24 mouse cellular contexts compared by ENCODE assay signal in genomic region chr10:91164491-91164890, GRCm38 (mm10). TPM values are rescaled to one million over a fixed set of nuclear protein-coding genes. Genes with fewer than 3 reads are reported as not detected.
DNase-seq lines count a peak whose midpoint lies in the region; ATAC-seq and TF ChIP-seq lines count a peak whose summit lies in the region.
"Had no signal": no experiment of that assay in that cellular context is flagged by ENCODE, and none has a peak within 500 bp of the region (broad histone marks: within the 10 kb centered on the region; RNA-seq: fewer than 3 reads in every experiment).

No protein-coding gene starts in this region.

- DNase-seq in gastrocnemius, adult 2 months = peak; percentile 71
- DNase-seq in gastrocnemius, postnatal 36 days = no peak
- peak; percentile 88 for DNase-seq in heart, adult 11 months
- no peak for DNase-seq in heart, adult 8-10 months (ENCODE audit: low spot score)
- peak; percentile 37 for DNase-seq in MEL (ENCODE audit: low read depth, low spot score)
- peak; percentile 16 for DNase-seq in brain, adult 2 months (ENCODE audit: low read depth, low spot score)
- DNase-seq in thymus, postnatal 25 days = no peak
- DNase-seq: adrenal gland, adult 8-10 months; adrenal gland, postnatal 25 days; B cell, adult 2 months; cerebellum, adult 18-20 months; cerebellum, adult 9-10 months; cerebellum, postnatal 14 days; kidney, adult 2 months had no signal

- H3K36me3 ChIP-seq in MEL (ENCODE audit: control insufficient read depth in 1 of 2, insufficient read depth in 2 of 2, low read length in 2 of 2) = peaks cover 54 to 80% of the 10 kb centered on the region in 2 experiments
- H3K36me3 ChIP-seq in midbrain, embryonic 15.5 days (replicated peaks) = peaks cover 28% of the 10 kb centered on the region

- TF ChIP-seq CTCF in gastrocnemius, adult 2 months (IDR thresholded peaks at IDR 0.05) = no peak
- TF ChIP-seq CTCF in MEL (IDR thresholded peaks at IDR 0.05 in 2 of 3, conservative IDR thresholded peaks at IDR 0.05 in 1 of 3; ENCODE audit: control insufficient read depth in 1 of 3, insufficient read depth in 1 of 3, low read depth in 2 of 3, low read length in 3 of 3, poor library complexity in 1 of 3, severe bottlenecking in 1 of 3) = no peak

- intact Hi-C loops in gastrocnemius, adult 2 months (cut with DNase I) = no loop called here
- intact Hi-C loops in gastrocnemius, postnatal 36 days (cut with DNase I) = no loop called here

- no peak for TF ChIP-seq POLR2A in MEL (IDR thresholded peaks at IDR 0.05; ENCODE audit: control insufficient read depth in 1 of 2, insufficient read depth in 1 of 2, low read depth in 1 of 2, low read length in 2 of 2, poor library complexity in 1 of 2)

- H3K9ac ChIP-seq in MEL (ENCODE audit: control insufficient read depth, low read depth, low read length, poor library complexity, severe bottlenecking) = peak overlapping the region; percentile 5; the same call in 1 of the 2 replicates
- no peak overlapping the region for H3K9ac ChIP-seq in midbrain, embryonic 15.5 days
- H3K9ac ChIP-seq: forebrain, embryonic 13.5 days; hindbrain, embryonic 12.5 days; hindbrain, embryonic 15.5 days had no signal

- TF ChIP-seq EP300 in MEL (IDR thresholded peaks at IDR 0.05; ENCODE audit: low read depth in 1 of 2, low read length in 2 of 2) = no peak

- no peak for ATAC-seq in midbrain, embryonic 15.5 days (replicated peaks)
- ATAC-seq: forebrain, embryonic 13.5 days; forebrain, embryonic 16.5 days; intestine, postnatal 0 days had no signal

- H3K9me3 ChIP-seq in MEL (replicated peaks; ENCODE audit: insufficient read depth, low read length) = no peaks in the 10 kb centered on the region
- no peaks in the 10 kb centered on the region for H3K9me3 ChIP-seq in midbrain, embryonic 15.5 days
- H3K9me3 ChIP-seq: forebrain, embryonic 10.5 days; forebrain, embryonic 13.5 days; G1E; heart, embryonic 13.5 days; hindbrain, embryonic 12.5 days; hindbrain, embryonic 15.5 days had no signal

- WGBS in midbrain, embryonic 15.5 days = 85% methylated on average over 3 of the region's 3 CpGs

- H3K4me1 ChIP-seq in MEL (ENCODE audit: control insufficient read depth in 1 of 2, insufficient read depth in 2 of 2, low read length in 2 of 2) = peaks cover 47% of the 10 kb centered on the region in 2 experiments
- peaks cover 31% of the 10 kb centered on the region for H3K4me1 ChIP-seq in midbrain, embryonic 15.5 days

- H3K79me2 ChIP-seq in MEL (ENCODE audit: control insufficient read depth, insufficient read depth, low read length, poor library complexity) = peaks cover 51% of the 10 kb centered on the region

- no peak for TF ChIP-seq RAD21 in MEL (IDR thresholded peaks at IDR 0.05; ENCODE audit: low read depth, low read length)

- peak overlapping the region; percentile 96 for H3K27ac ChIP-seq in gastrocnemius, adult 2 months
- H3K27ac ChIP-seq in MEL (ENCODE audit: control insufficient read depth, low read depth, low read length) = peak overlapping the region; percentile 53
- H3K27ac ChIP-seq in midbrain, embryonic 15.5 days = no peak overlapping the region
- H3K27ac ChIP-seq: forebrain, embryonic 10.5 days; forebrain, embryonic 13.5 days; heart, embryonic 13.5 days; hindbrain, embryonic 12.5 days; hindbrain, embryonic 15.5 days had no signal

- no peak overlapping the region for H3K4me2 ChIP-seq in midbrain, embryonic 15.5 days
- H3K4me2 ChIP-seq: forebrain, embryonic 13.5 days; heart, embryonic 13.5 days; hindbrain, embryonic 12.5 days; hindbrain, embryonic 15.5 days had no signal

- no peak overlapping the region for H3K4me3 ChIP-seq in gastrocnemius, adult 2 months
- H3K4me3 ChIP-seq in MEL (ENCODE audit: control insufficient read depth in 1 of 2, insufficient read depth in 1 of 2, low read depth in 2 of 2, low read length in 2 of 2) = no peak overlapping the region
- H3K4me3 ChIP-seq in midbrain, embryonic 15.5 days = no peak overlapping the region
- H3K4me3 ChIP-seq: forebrain, embryonic 10.5 days; forebrain, embryonic 13.5 days; heart, embryonic 13.5 days; hindbrain, embryonic 12.5 days; hindbrain, embryonic 15.5 days had no signal

- H3K27me3 ChIP-seq in MEL (ENCODE audit: control insufficient read depth in 1 of 2, insufficient read depth in 2 of 2, low read length in 2 of 2) = no peaks in the 10 kb centered on the region
- no peaks in the 10 kb centered on the region for H3K27me3 ChIP-seq in midbrain, embryonic 15.5 days (replicated peaks)
- H3K27me3 ChIP-seq: CH12.LX; forebrain, embryonic 13.5 days; heart, embryonic 13.5 days; hindbrain, embryonic 12.5 days; hindbrain, embryonic 15.5 days had no signal

TF ChIP-seq in MEL, 35 proteins besides CTCF, POLR2A, EP300 and RAD21:
- no peak for TF ChIP-seq ZMIZ1 (IDR thresholded peaks at IDR 0.05; ENCODE audit: low read depth, low read length)
- no peak for TF ChIP-seq BHLHE40 (IDR thresholded peaks at IDR 0.05; ENCODE audit: borderline replicate concordance, low read depth, low read length)
- no peak for TF ChIP-seq MYC (IDR thresholded peaks at IDR 0.05; ENCODE audit: low read depth, low read length)
- no peak for TF ChIP-seq TCF12 (IDR thresholded peaks at IDR 0.05; ENCODE audit: low read depth, low read length)
- TF ChIP-seq KAT2A (conservative IDR thresholded peaks at IDR 0.05; ENCODE audit: low read depth, low read length) = no peak
- peak; percentile 84 for TF ChIP-seq MXI1 (IDR thresholded peaks at IDR 0.05; ENCODE audit: low read depth, low read length)
- TF ChIP-seq ZKSCAN1 (IDR thresholded peaks at IDR 0.05; ENCODE audit: low read depth, low read length) = no peak
- no peak for TF ChIP-seq RCOR1 (IDR thresholded peaks at IDR 0.05; ENCODE audit: low read depth, low read length)
- no peak for TF ChIP-seq JUND (IDR thresholded peaks at IDR 0.05; ENCODE audit: low read depth, low read length)
- TF ChIP-seq CHD1 (IDR thresholded peaks at IDR 0.05; ENCODE audit: low read depth, low read length) = no peak
- TF ChIP-seq MAFK (IDR thresholded peaks at IDR 0.05; ENCODE audit: borderline replicate concordance, low read depth, low read length) = no peak
- TF ChIP-seq SIN3A (IDR thresholded peaks at IDR 0.05; ENCODE audit: low read length) = no peak
- peak in 1 of 2 experiments; percentile 15; a peak in 1 of 4 replicates for TF ChIP-seq USF2 (IDR thresholded peaks at IDR 0.05; ENCODE audit: borderline replicate concordance in 1 of 2, insufficient read depth in 1 of 2, low read depth in 1 of 2, low read length in 2 of 2)
- no peak for TF ChIP-seq HCFC1 (IDR thresholded peaks at IDR 0.05; ENCODE audit: low read depth, low read length)
- no peak for TF ChIP-seq MAZ (IDR thresholded peaks at IDR 0.05; ENCODE audit: low read depth, low read length)
- TF ChIP-seq GATA1 (IDR thresholded peaks at IDR 0.05; ENCODE audit: low read depth, low read length) = no peak
- no peak for TF ChIP-seq ZNF384 (IDR thresholded peaks at IDR 0.05; ENCODE audit: low read depth, low read length)
- TF ChIP-seq CHD2 (IDR thresholded peaks at IDR 0.05; ENCODE audit: low read length) = no peak
- no peak for TF ChIP-seq GABPA (IDR thresholded peaks at IDR 0.05; ENCODE audit: low read depth, low read length)
- TF ChIP-seq TBP (IDR thresholded peaks at IDR 0.05; ENCODE audit: low read depth, low read length) = no peak
- TF ChIP-seq POLR2AphosphoS2 (IDR thresholded peaks at IDR 0.05; ENCODE audit: low read length) = no peak
- 0 out of 2 replicates have a peak, but pooled peaks have one; percentile 35 for TF ChIP-seq MAX (IDR thresholded peaks at IDR 0.05; ENCODE audit: low read length)
- no peak for TF ChIP-seq POLR2AphosphoS5 (IDR thresholded peaks at IDR 0.05; ENCODE audit: borderline replicate concordance, low read depth, low read length)
- TF ChIP-seq MEF2A (IDR thresholded peaks at IDR 0.05; ENCODE audit: extremely low read depth, insufficient replicate concordance, low read depth, low read length, poor library complexity, severe bottlenecking) = no peak
- TF ChIP-seq USF1 (IDR thresholded peaks at IDR 0.05; ENCODE audit: low read depth, low read length) = peak; percentile 71
- no peak for TF ChIP-seq MYB (IDR thresholded peaks at IDR 0.05; ENCODE audit: low read depth, low read length)
- no peak for TF ChIP-seq ELF1 (IDR thresholded peaks at IDR 0.05; ENCODE audit: low read depth, low read length)
- no peak for TF ChIP-seq E2F4 (IDR thresholded peaks at IDR 0.05; ENCODE audit: borderline replicate concordance, low read depth, low read length)
- no peak for TF ChIP-seq UBTF (IDR thresholded peaks at IDR 0.05; ENCODE audit: borderline replicate concordance, insufficient read depth, low read depth, low read length)
- TF ChIP-seq NELFE (IDR thresholded peaks at IDR 0.05; ENCODE audit: low read depth, low read length) = no peak
- no peak for TF ChIP-seq TAL1 (IDR thresholded peaks at IDR 0.05; ENCODE audit: low read length)
- no peak for TF ChIP-seq SMC3 (IDR thresholded peaks at IDR 0.05; ENCODE audit: low read depth, low read length)
- TF ChIP-seq ZC3H11A (IDR thresholded peaks at IDR 0.05; ENCODE audit: low read depth, low read length) = no peak
- no peak for TF ChIP-seq ETS1 (IDR thresholded peaks at IDR 0.05; ENCODE audit: low read depth, low read length)
- no peak for TF ChIP-seq NRF1 (IDR thresholded peaks at IDR 0.05; ENCODE audit: insufficient read depth, low read depth, low read length, poor library complexity, severe bottlenecking)
TF ChIP-seq in MEL: peak in this region for 4.

RNA-seq across cellular contexts. Expression of gene Tmpo, which starts 16.6 kb away (rescaled TPM):
- total RNA-seq in gastrocnemius, adult 2 months (2021) = 10 to 100 TPM; 62.2 to 83.0 TPM
- total RNA-seq in gastrocnemius, postnatal 36 days (2021) = 10 to 100 TPM; 52.2 to 57.4 TPM
- total RNA-seq in heart, adult 8-10 months (2022) = 10 to 100 TPM; 36.7 to 45.0 (median 41.1) TPM
- total RNA-seq in MEL (2012; rRNA removed) = 211 and 225 TPM in 2 replicates
- 100 to 1,000 TPM; 215 to 219 TPM for polyA plus RNA-seq in MEL (2012; ENCODE audit: insufficient read depth in 1 of 2, insufficient read length in 2 of 2, low read depth in 1 of 2, low replicate concordance in 2 of 2, missing spikeins in 1 of 2)
- polyA plus RNA-seq in midbrain, embryonic 15.5 days (2015; fragmentation: Nextera tagmentation; extraction: Ambion mirVana) = 106 and 110 TPM in 2 replicates

RNA-seq across cellular contexts. Expression of gene Slc25a3, which starts 40.6 kb away (rescaled TPM):
- total RNA-seq in gastrocnemius, adult 2 months (2021) = 1,000 to 10,000 TPM; 1,080 to 1,363 TPM
- 1,000 to 10,000 TPM; 1,123 to 1,124 TPM for total RNA-seq in gastrocnemius, postnatal 36 days (2021)
- 1,000 to 10,000 TPM; 2,608 to 2,760 (median 2,679) TPM for total RNA-seq in heart, adult 8-10 months (2022)
- total RNA-seq in MEL (2012; rRNA removed) = 497 and 556 TPM in 2 replicates
- polyA plus RNA-seq in MEL (2012; ENCODE audit: insufficient read depth in 1 of 2, insufficient read length in 2 of 2, low read depth in 1 of 2, low replicate concordance in 2 of 2, missing spikeins in 1 of 2) = 100 to 1,000 TPM; 368 to 868 TPM
- polyA plus RNA-seq in midbrain, embryonic 15.5 days (2015; fragmentation: Nextera tagmentation; extraction: Ambion mirVana) = 542 and 550 TPM in 2 replicates

Comparison
In these comparisons a context has a peak if more than half of its experiments do, and no peak if none do; other contexts are left out.
1. DNase-seq: peak in gastrocnemius, adult 2 months (single experiment), heart, adult 11 months (single experiment), MEL (single experiment) and brain, adult 2 months (single experiment); none in gastrocnemius, postnatal 36 days (0 of 2), heart, adult 8-10 months (single experiment) and thymus, postnatal 25 days (single experiment).